Mouse (Mus musculus) kidney, postnatal 10 days (tissue): ENCODE results near the gene Bach2.

ENCODE experiments used
- DNase-seq: peaks from one replicate; pipeline ENCODE4 v3.0.0; 2021; ENCODE audit warnings: mixed read lengths

Bach2 gene

GRCm38 (mm10) chr4:32536870-32537508 lies 298.4 kb downstream of the Bach2 start:
- DNase-seq: peak; percentile 35

- DNase-seq: peak; percentile 86
Observed at GRCm38 (mm10) chr4:32538088-32538487, 299.5 kb downstream of the Bach2 start.

GRCm38 (mm10) chr4:32538488-32538887 lies 299.9 kb downstream of the Bach2 start:
- DNase-seq: peak; percentile 39

- DNase-seq: no peak
Observed at GRCm38 (mm10) chr4:32538987-32539386, 300.4 kb downstream of the Bach2 start.

GRCm38 (mm10) chr4:32544821-32545545 lies 306.4 kb downstream of the Bach2 start:
- DNase-seq: no peak

GRCm38 (mm10) chr4:32545548-32545947 lies 306.9 kb downstream of the Bach2 start:
- no peak for DNase-seq

GRCm38 (mm10) chr4:32549150-32549549 lies 310.5 kb downstream of the Bach2 start:
- no peak for DNase-seq

- no peak for DNase-seq
Observed at GRCm38 (mm10) chr4:32551337-32551736, 312.7 kb downstream of the Bach2 start.

- no peak for DNase-seq
Observed at GRCm38 (mm10) chr4:32555506-32555905, 316.9 kb downstream of the Bach2 start.

- peak; percentile 56 for DNase-seq
Observed at GRCm38 (mm10) chr4:32560246-32560645, 321.6 kb downstream of the Bach2 start.

- DNase-seq: no peak
Observed at GRCm38 (mm10) chr4:32560724-32561554, 322.3 kb downstream of the Bach2 start.

GRCm38 (mm10) chr4:32561555-32562095 lies 323.0 kb downstream of the Bach2 start:
- peak; percentile 64 for DNase-seq

- no peak for DNase-seq
Observed at GRCm38 (mm10) chr4:32562319-32563115, 323.9 kb downstream of the Bach2 start.

- DNase-seq: no peak
Observed at GRCm38 (mm10) chr4:32564416-32564815, 325.8 kb downstream of the Bach2 start.

GRCm38 (mm10) chr4:32564918-32565317 lies 326.3 kb downstream of the Bach2 start:
- DNase-seq: no peak

GRCm38 (mm10) chr4:32569054-32569453 lies 330.4 kb downstream of the Bach2 start:
- no peak for DNase-seq

- DNase-seq: peak; percentile 37
Observed at GRCm38 (mm10) chr4:32569995-32570938, 331.7 kb downstream of the Bach2 start.

- DNase-seq: no peak
Observed at GRCm38 (mm10) chr4:32570939-32571317, 332.3 kb downstream of the Bach2 start.

GRCm38 (mm10) chr4:32571441-32571840 lies 332.8 kb downstream of the Bach2 start:
- DNase-seq: no peak

- peak; percentile 55 for DNase-seq
Observed at GRCm38 (mm10) chr4:32572118-32572517, 333.5 kb downstream of the Bach2 start.

- DNase-seq: no peak
Observed at GRCm38 (mm10) chr4:32573586-32573985, 335.0 kb downstream of the Bach2 start.
